Mouse (Mus musculus) embryo, embryonic 11 days (tissue): Measurements from ENCODE around the gene Tanc2.

Source experiments
- DNase-seq: peaks from one replicate; pipeline ENCODE4 v3.0.0-alpha.2; 2015

The Tanc2 gene

GRCm38 (mm10) chr11:105837962-105838361 lies 248.2 kb downstream of the Tanc2 start:
- no peak for DNase-seq

GRCm38 (mm10) chr11:105845901-105846300 lies 256.1 kb downstream of the Tanc2 start:
- DNase-seq: no peak

GRCm38 (mm10) chr11:105855504-105855903 lies 265.7 kb downstream of the Tanc2 start:
- peak; percentile 63 for DNase-seq

- DNase-seq: no peak
These were observed 268.3 kb downstream of the Tanc2 start for GRCm38 (mm10) chr11:105858063-105858462.

GRCm38 (mm10) chr11:105885558-105885957 lies 295.8 kb downstream of the Tanc2 start:
- DNase-seq: no peak

GRCm38 (mm10) chr11:105887281-105887680 lies 297.5 kb downstream of the Tanc2 start:
- DNase-seq: no peak

GRCm38 (mm10) chr11:105899151-105899550 lies 309.4 kb downstream of the Tanc2 start:
- DNase-seq: no peak

GRCm38 (mm10) chr11:105901501-105901900 lies 311.7 kb downstream of the Tanc2 start:
- DNase-seq: no peak

- no peak for DNase-seq
These were observed 313.2 kb downstream of the Tanc2 start for GRCm38 (mm10) chr11:105902956-105903355.

- DNase-seq: no peak
These were observed 315.9 kb downstream of the Tanc2 start for GRCm38 (mm10) chr11:105905529-105906213.

GRCm38 (mm10) chr11:105907381-105907780 lies 317.6 kb downstream of the Tanc2 start:
- DNase-seq: no peak

- DNase-seq: no peak
These were observed 319.1 kb downstream of the Tanc2 start for GRCm38 (mm10) chr11:105908926-105909325.

GRCm38 (mm10) chr11:105909617-105910016 lies 319.8 kb downstream of the Tanc2 start:
- no peak for DNase-seq

- DNase-seq: no peak
These were observed 321.4 kb downstream of the Tanc2 start for GRCm38 (mm10) chr11:105911149-105911548.

GRCm38 (mm10) chr11:105911592-105912375 lies 322.0 kb downstream of the Tanc2 start:
- DNase-seq: peak; percentile 89

- no peak for DNase-seq
These were observed 323.8 kb downstream of the Tanc2 start for GRCm38 (mm10) chr11:105913580-105913979.

- no peak for DNase-seq
These were observed 330.5 kb downstream of the Tanc2 start for GRCm38 (mm10) chr11:105920098-105920785.

GRCm38 (mm10) chr11:105920836-105921235 lies 331.1 kb downstream of the Tanc2 start:
- DNase-seq: no peak

- no peak for DNase-seq
These were observed 331.5 kb downstream of the Tanc2 start for GRCm38 (mm10) chr11:105921275-105921674.

- no peak for DNase-seq
These were observed 333.2 kb downstream of the Tanc2 start for GRCm38 (mm10) chr11:105922769-105923663.

- DNase-seq: peak; percentile 86
These were observed 337.6 kb downstream of the Tanc2 start for GRCm38 (mm10) chr11:105927065-105928030.
